Mouse (Mus musculus) cerebellum, adult 2 months (tissue): ENCODE results near the gene Qrfpr.

ENCODE experiments used
- CTCF ChIP-seq: fragments of 200-500 bp; IDR thresholded peaks from 2 replicates; pipeline ENCODE4 v1.5.1; 2011; ENCODE audit warnings: low read depth, mild to moderate bottlenecking, control low read depth, low read length, moderate library complexity, borderline replicate concordance; ENCODE audit not compliant: insufficient read depth
- POLR2A ChIP-seq: fragments of 200-500 bp; IDR thresholded peaks from 2 replicates; pipeline ENCODE4 v1.6.1; 2011; ENCODE audit warnings: low read length, control low read depth, borderline replicate concordance; ENCODE audit not compliant: insufficient read depth

- no peak for TF ChIP-seq POLR2A
- no peak for TF ChIP-seq CTCF
These were observed 66.8 kb downstream of the Qrfpr start for GRCm38 (mm10) chr3:36155268-36155667.
